Mouse (Mus musculus) small intestine, adult 2 months (tissue): ENCODE measurements around the gene Ppp2r1b.

Experiments
- CTCF ChIP-seq: fragments of 200-500 bp; IDR thresholded peaks from 2 replicates; pipeline ENCODE4 v1.5.1; 2012; ENCODE audit warnings: low read depth, mild to moderate bottlenecking, control low read depth, inconsistent platforms, low read length, moderate library complexity, mixed read lengths; ENCODE audit not compliant: insufficient replicate concordance, insufficient read length; ENCODE audit errors: extremely low read depth
- POLR2A ChIP-seq: fragments of 200-500 bp; IDR thresholded peaks from 2 replicates; pipeline ENCODE4 v1.6.1; 2012; ENCODE audit warnings: low read depth, mild to moderate bottlenecking, control low read depth, inconsistent platforms, low read length, moderate library complexity

DNA sequence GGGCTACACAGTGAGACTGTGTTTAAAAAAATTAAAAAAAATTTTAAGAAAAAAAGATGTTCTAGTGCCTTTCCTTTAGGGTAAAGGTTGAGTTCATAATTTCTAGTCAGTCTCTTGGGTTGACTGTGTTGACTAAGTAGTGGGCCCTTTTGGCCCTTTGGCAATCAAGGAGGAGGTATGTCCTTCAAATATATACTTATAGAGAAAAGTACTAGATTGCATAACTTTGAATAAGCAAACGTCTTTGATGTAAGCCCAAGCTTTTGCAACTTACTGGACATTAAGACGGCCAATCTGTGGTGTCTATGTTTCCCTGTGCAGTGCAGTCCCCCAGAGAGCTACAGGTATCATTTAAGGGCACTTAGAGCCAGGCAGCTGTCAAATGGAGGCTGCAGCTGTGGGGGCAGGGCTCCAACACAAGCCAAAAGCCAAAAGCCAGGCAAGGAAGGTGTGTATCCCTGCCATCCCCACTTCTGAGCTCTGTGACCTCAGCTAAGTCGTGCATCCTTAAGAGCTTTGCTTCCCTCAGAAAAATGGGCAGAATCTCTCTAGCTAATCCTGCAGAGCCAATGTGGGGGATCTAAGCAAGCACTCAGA is 45.5 kb downstream of the Ppp2r1b start:
- TF ChIP-seq POLR2A (no peak), CTCF (no peak)
